Mouse (Mus musculus): ENCODE measurements at regions not wholly inside any gene's neighbourhood (a gene's known extent, or its start where the extent isn't known, plus 50 kb on each side); places are given as distances from the start of the nearest gene placed in this dataset.

DNA sequence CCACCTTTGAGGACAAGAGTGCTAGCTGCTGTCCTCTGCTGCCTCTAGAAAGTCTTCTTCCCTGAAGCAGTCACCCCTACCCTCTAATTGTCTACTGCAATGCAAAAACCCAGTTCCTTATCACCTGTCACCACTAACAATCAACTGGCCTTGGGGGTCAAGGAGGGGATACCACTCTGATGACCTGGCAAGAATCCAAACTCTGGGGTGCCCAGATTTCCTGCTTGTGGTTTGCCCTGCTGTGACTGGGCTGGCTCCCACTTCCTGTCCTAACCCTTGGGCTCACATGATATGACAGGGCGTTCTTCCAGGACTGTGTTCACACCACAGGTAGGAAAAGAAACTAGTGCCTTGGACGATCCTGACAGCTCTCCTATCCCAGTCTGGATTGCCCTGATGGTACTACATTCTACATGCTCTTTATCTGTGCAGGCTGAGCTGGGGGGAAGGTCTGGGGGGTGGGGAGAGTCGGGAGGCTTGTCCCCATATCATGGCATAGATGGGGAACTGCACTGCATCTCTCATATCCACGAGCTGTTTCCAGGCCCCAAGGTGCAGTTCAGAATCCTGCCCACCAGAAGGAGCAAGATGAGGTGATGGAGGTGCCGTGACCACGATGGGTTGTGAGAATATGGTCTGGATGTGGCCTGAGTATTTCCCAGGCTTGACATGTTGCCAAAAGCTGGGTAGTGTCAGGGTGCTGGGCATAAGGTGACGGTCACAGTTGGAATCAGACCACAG is 81.0 kb downstream of the Maf start:
- ATAC-seq = no peak
- no peak overlapping the region for H3K9ac ChIP-seq (ENCODE audit: low read depth, low read length)
- WGBS = 90% methylated on average over 7 of the region's 7 CpGs

DNA sequence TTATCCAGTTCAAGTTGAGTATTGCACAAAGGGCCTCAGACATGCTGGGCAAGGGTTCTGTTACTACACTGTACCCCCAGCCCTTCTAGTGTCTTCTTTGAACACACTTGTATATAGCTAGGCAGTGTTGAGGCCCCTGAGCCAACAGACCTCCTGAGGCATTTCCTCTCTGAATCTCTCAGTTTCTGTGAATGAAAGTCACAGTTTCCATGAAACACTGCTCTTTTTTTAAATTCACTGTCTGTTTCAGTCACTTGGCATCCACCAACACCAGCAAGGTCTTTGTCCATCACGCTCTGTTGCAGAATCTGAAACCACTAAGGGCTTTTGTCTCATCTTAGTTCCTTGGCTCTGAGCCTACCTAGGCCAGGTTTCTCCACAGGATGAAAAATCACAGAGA is 82.5 kb downstream of the Maf start:
- Histone ChIP-seq H3K9ac (ENCODE audit: low read depth, low read length) (no peak overlapping the region), H3K4me3 (ENCODE audit: low read depth, low read length) (no peak overlapping the region), H3K9me3 (ENCODE audit: control insufficient read depth) (no peaks in the 10 kb centered on the region), H3K4me2 (replicated peaks; ENCODE audit: low read depth) (no peak overlapping the region), H3K4me1 (replicated peaks; ENCODE audit: control insufficient read depth, insufficient read depth, low read length) (no peaks in the 10 kb centered on the region), H3K36me3 (ENCODE audit: control insufficient read depth, insufficient read depth) (no peaks in the 10 kb centered on the region), H3K27ac (ENCODE audit: low read depth, low read length) (no peak overlapping the region), H3K27me3 (replicated peaks; ENCODE audit: control insufficient read depth, insufficient read depth, low read length) (no peaks in the 10 kb centered on the region)
- WGBS = 82% methylated on average over 1 of the region's 1 CpGs
- ATAC-seq = no peak
- no peak for TF ChIP-seq CTCF (IDR thresholded peaks at IDR 0.05; ENCODE audit: low read depth)

More for the DNA sequence above, 81.0 kb downstream of the Maf start:
- no peak overlapping the region for H3K4me2 ChIP-seq (replicated peaks; ENCODE audit: low read depth)
- no peak overlapping the region for H3K27ac ChIP-seq (ENCODE audit: low read depth, low read length)
- H3K36me3 ChIP-seq (ENCODE audit: control insufficient read depth, insufficient read depth) = no peaks in the 10 kb centered on the region
- no peak overlapping the region for H3K4me3 ChIP-seq (ENCODE audit: low read depth, low read length)
- no peaks in the 10 kb centered on the region for H3K27me3 ChIP-seq (replicated peaks; ENCODE audit: control insufficient read depth, insufficient read depth, low read length)
- H3K4me1 ChIP-seq (replicated peaks; ENCODE audit: control insufficient read depth, insufficient read depth, low read length) = no peaks in the 10 kb centered on the region
- TF ChIP-seq CTCF (IDR thresholded peaks at IDR 0.05; ENCODE audit: low read depth) = 0 out of 2 replicates have a peak, but pooled peaks have one; percentile 5
- H3K9me3 ChIP-seq (ENCODE audit: control insufficient read depth) = no peaks in the 10 kb centered on the region

DNA sequence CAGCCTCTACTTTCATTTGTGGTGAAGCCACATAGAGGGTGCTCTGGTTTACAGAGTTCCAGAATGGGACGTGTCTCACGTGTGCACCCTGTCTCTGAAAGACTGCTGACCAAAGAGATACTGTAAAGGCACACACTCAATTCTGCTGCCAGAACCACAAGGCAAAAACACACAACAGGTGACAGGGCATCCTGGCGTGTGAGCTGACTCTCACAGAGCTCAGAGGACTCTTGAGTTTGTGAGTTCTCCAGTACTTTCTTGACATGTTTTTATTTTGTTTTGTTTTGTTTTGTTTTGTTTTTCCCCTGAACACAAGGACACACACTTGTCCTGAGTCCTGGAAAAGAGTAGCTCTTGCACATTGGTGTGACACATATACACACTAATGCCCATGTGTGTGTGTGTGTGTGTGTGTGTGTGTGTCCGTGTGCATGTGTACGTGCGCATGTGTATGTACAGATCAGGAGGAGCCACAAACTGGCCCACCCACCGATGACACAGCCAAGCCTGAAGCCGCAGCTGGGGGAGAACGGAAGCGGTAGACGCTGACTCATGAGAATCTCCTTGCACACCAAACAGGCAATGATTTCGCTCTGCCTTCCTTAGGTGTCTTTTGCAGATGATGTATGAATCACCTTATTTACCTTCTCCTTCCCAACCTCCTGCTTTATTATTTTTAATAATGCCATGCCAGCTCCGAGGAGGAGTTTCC is 89.4 kb downstream of the Maf start:
- Histone ChIP-seq H3K4me1 (replicated peaks; ENCODE audit: control insufficient read depth, insufficient read depth, low read length) (no peaks in the 10 kb centered on the region), H3K4me2 (replicated peaks; ENCODE audit: low read depth) (no peak overlapping the region), H3K9ac (ENCODE audit: low read depth, low read length) (no peak overlapping the region), H3K27me3 (replicated peaks; ENCODE audit: control insufficient read depth, insufficient read depth, low read length) (no peaks in the 10 kb centered on the region), H3K27ac (ENCODE audit: low read depth, low read length) (no peak overlapping the region), H3K36me3 (ENCODE audit: control insufficient read depth, insufficient read depth) (no peaks in the 10 kb centered on the region), H3K9me3 (ENCODE audit: control insufficient read depth) (no peaks in the 10 kb centered on the region), H3K4me3 (ENCODE audit: low read depth, low read length) (no peak overlapping the region)
- WGBS = 69% methylated on average over 13 of the region's 13 CpGs
- TF ChIP-seq CTCF (IDR thresholded peaks at IDR 0.05; ENCODE audit: low read depth) = no peak
- ATAC-seq = no peak

DNA sequence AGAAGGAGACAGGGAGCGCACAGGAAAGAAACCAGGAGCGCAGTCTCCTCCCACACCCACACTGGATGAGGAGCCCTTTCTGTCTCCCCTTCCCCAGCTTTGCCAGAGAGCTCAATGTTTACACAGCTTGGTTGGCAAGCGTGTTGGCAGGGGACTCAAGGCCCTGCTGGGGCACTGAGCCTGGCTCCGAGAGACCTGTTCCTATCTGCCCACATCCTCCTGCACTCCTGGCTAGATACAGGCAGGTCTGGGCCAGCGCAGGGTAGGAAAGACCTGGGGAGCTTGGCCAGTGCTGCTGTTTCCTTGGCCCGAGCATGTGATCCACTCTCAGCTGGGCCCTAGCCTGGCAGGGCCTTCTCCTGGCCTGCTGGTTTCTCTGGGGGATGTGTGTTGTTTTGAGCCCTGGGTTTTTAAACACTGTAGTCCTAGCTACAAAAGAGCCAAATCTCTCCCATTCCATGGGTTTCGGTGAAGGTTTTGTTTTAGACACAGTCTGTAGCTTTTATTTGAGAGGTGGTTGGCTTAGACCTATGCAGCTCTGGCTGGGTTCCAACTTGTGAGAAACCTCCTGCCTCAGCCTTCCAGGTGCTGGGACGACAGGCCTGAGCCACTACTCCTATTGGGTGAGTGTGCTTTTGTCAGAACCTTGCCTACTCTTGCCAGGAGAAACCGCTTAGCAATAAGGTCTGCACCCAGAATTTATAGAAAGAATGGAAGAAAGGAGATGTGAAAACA is 90.6 kb downstream of the Maf start:
- no peak overlapping the region for H3K4me2 ChIP-seq (replicated peaks; ENCODE audit: low read depth)
- ATAC-seq = no peak
- H3K9ac ChIP-seq (ENCODE audit: low read depth, low read length) = no peak overlapping the region
- H3K36me3 ChIP-seq (ENCODE audit: control insufficient read depth, insufficient read depth) = no peaks in the 10 kb centered on the region
- H3K4me3 ChIP-seq (ENCODE audit: low read depth, low read length) = no peak overlapping the region
- H3K4me1 ChIP-seq (replicated peaks; ENCODE audit: control insufficient read depth, insufficient read depth, low read length) = no peaks in the 10 kb centered on the region
- H3K9me3 ChIP-seq (ENCODE audit: control insufficient read depth) = no peaks in the 10 kb centered on the region
- no peak overlapping the region for H3K27ac ChIP-seq (ENCODE audit: low read depth, low read length)
- no peaks in the 10 kb centered on the region for H3K27me3 ChIP-seq (replicated peaks; ENCODE audit: control insufficient read depth, insufficient read depth, low read length)
- TF ChIP-seq CTCF (IDR thresholded peaks at IDR 0.05; ENCODE audit: low read depth) = no peak
- WGBS = 81% methylated on average over 9 of the region's 9 CpGs

DNA sequence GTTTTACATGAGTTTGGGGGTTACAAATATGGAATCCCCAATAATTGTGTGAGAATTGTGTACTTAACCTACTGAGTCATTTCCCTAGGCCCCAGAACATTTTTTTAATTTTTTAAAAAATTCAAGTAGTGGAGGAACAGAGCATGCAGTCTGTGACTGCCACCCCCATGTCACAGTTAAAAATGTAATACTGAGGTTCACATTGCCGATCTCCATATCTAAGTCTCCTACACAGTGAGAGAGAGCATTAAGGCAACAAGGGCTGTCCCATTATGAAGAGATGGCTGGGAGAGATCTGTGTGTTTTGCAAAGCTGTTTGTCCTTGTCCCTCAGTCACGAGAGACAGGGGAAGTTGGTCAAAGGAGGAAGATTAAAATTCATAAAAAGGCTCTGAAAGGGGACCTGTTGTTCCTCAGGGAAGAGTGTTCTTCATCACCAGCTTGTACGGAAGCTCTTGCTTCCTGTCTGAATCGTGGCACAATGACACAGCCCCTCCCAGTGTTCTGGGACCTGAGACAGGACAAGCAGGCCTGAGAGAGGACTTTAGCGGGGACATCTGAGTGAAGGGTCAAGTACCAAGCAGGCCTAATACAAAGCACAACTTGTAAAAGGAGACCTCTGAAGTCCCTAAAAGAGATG is 93.5 kb downstream of the Maf start:
- Histone ChIP-seq H3K4me2 (replicated peaks; ENCODE audit: low read depth) (no peak overlapping the region), H3K4me3 (ENCODE audit: low read depth, low read length) (no peak overlapping the region), H3K4me1 (replicated peaks; ENCODE audit: control insufficient read depth, insufficient read depth, low read length) (no peaks in the 10 kb centered on the region), H3K9me3 (ENCODE audit: control insufficient read depth) (no peaks in the 10 kb centered on the region), H3K9ac (ENCODE audit: low read depth, low read length) (no peak overlapping the region), H3K27me3 (replicated peaks; ENCODE audit: control insufficient read depth, insufficient read depth, low read length) (no peaks in the 10 kb centered on the region), H3K27ac (ENCODE audit: low read depth, low read length) (no peak overlapping the region), H3K36me3 (ENCODE audit: control insufficient read depth, insufficient read depth) (no peaks in the 10 kb centered on the region)
- 73% methylated on average over 5 of the region's 5 CpGs for WGBS
- ATAC-seq = no peak
- TF ChIP-seq CTCF (IDR thresholded peaks at IDR 0.05; ENCODE audit: low read depth) = no peak

DNA sequence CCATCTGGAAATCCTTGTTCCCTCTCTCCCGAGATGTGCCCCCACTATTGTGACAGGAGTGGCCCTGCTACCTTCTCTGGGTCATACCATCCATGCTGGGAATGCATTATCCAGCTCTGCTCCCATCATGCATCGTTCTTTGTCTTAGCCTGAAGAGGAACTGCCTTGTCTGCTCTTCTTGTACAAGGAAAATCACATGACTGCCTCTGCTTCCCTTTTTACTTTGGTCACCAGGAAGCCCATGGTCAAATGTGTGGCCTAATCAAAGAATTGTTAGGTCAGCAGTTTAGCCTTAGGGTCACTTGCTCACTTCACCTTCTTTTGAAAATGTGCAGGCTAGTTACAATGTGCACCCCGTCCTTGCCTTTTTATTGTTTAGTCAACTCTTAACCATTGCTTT is 95.5 kb downstream of the Maf start:
- Histone ChIP-seq H3K36me3 (ENCODE audit: control insufficient read depth, insufficient read depth) (no peaks in the 10 kb centered on the region), H3K4me2 (replicated peaks; ENCODE audit: low read depth) (no peak overlapping the region), H3K27ac (ENCODE audit: low read depth, low read length) (no peak overlapping the region), H3K9ac (ENCODE audit: low read depth, low read length) (no peak overlapping the region), H3K27me3 (replicated peaks; ENCODE audit: control insufficient read depth, insufficient read depth, low read length) (no peaks in the 10 kb centered on the region), H3K9me3 (ENCODE audit: control insufficient read depth) (no peaks in the 10 kb centered on the region), H3K4me3 (ENCODE audit: low read depth, low read length) (no peak overlapping the region), H3K4me1 (replicated peaks; ENCODE audit: control insufficient read depth, insufficient read depth, low read length) (no peaks in the 10 kb centered on the region)
- no peak for TF ChIP-seq CTCF (IDR thresholded peaks at IDR 0.05; ENCODE audit: low read depth)
- WGBS = 78% methylated on average over 3 of the region's 3 CpGs
- no peak for ATAC-seq

All from intestine, postnatal 0 days (tissue).